Mouse (Mus musculus) heart, postnatal 0 days (tissue): ENCODE data around the gene Smim15. TPM values are rescaled to one million over a fixed set of nuclear protein-coding genes. Genes with fewer than 3 reads are reported as not detected.

ENCODE experiments used
- ATAC-seq: fragments of 200-750 bp; cut with Nextera tagmentation; 2 replicates; pipeline ENCODE4 v1.8.0; 2017; ENCODE audit warnings: low read depth, moderate number of reproducible peaks, moderate library complexity; ENCODE audit not compliant: insufficient read depth
- DNase-seq: peaks from one replicate; pipeline ENCODE4 v3.0.0-alpha.2; 2016; ENCODE audit warnings: low spot score
- H3K27ac ChIP-seq: fragments of 300-500 bp; sonication (generic); 2 replicates; pipeline ENCODE4 v1.5.1; 2014; ENCODE audit warnings: low read depth, mild to moderate bottlenecking
- H3K27me3 ChIP-seq: fragments of 300-500 bp; sonication (generic); 2 replicates; pipeline ENCODE4 v1.6.1; 2014; ENCODE audit warnings: low read length, mixed read lengths; ENCODE audit not compliant: control insufficient read depth, insufficient read depth
- H3K36me3 ChIP-seq: fragments of 300-500 bp; sonication (generic); replicated peaks from 2 replicates; pipeline ENCODE4 v1.6.1; 2014; ENCODE audit warnings: low read length, mixed read lengths; ENCODE audit not compliant: control insufficient read depth, insufficient read depth
- H3K4me1 ChIP-seq: fragments of 300-500 bp; sonication (generic); 2 replicates; pipeline ENCODE4 v1.6.1; 2014; ENCODE audit warnings: antibody characterized with exemption; ENCODE audit not compliant: control insufficient read depth, insufficient read depth
- H3K4me2 ChIP-seq: fragments of 300-500 bp; sonication (generic); 2 replicates; pipeline ENCODE4 v1.6.1; 2014; ENCODE audit warnings: low read depth, mild to moderate bottlenecking, low read length, moderate library complexity
- H3K4me3 ChIP-seq: fragments of 300-500 bp; sonication (generic); 2 replicates; pipeline ENCODE4 v1.5.1; 2014; ENCODE audit warnings: low read depth, low read length
- H3K9ac ChIP-seq: fragments of 300-500 bp; sonication (generic); replicated peaks from 2 replicates; pipeline ENCODE4 v1.6.1; 2014; ENCODE audit warnings: low read depth, low read length, mixed read lengths
- H3K9me3 ChIP-seq: fragments of 300-500 bp; sonication (generic); replicated peaks from 2 replicates; pipeline ENCODE4 v1.6.1; 2016; ENCODE audit warnings: low read length; ENCODE audit not compliant: control insufficient read depth
- CTCF ChIP-seq: IDR thresholded peaks from 2 replicates; pipeline ENCODE4 v1.5.1; 2016; ENCODE audit warnings: antibody characterized with exemption, control low read depth, low read depth
- EP300 ChIP-seq: IDR thresholded peaks from 2 replicates; pipeline ENCODE4 v1.6.1; 2016; ENCODE audit warnings: antibody characterized with exemption, low read depth
- WGBS: fragments of 180-500 bp; shearing (Covaris S2); extraction: QIAGEN DNeasy Blood & Tissue Kit; methylation state at CpG from one replicate; pipeline ENCODE4 v1.1.7; 2014; 5-methylcytosine and 5-hydroxymethylcytosine counted together
- polyA plus RNA-seq: library from polyadenylated mRNA; unstranded; fragments of >200 nt; fragmentation: Nextera tagmentation; extraction: Ambion mirVana; gene quantifications from 2 replicates; pipeline ENCODE4 v1.2.1, GENCODE M21; 2015
- total RNA-seq: library from RNA; depleted of rRNA; stranded (reverse); fragments of >200 nt; gene quantifications from 2 replicates; pipeline ENCODE4 v1.2.3, GENCODE M21; 2014; ENCODE audit warnings: low replicate concordance

Smim15 gene
- total and polyA plus RNA-seq, 2 experiments from 2014 or later, result 23.0 to 50.7 TPM

DNA sequence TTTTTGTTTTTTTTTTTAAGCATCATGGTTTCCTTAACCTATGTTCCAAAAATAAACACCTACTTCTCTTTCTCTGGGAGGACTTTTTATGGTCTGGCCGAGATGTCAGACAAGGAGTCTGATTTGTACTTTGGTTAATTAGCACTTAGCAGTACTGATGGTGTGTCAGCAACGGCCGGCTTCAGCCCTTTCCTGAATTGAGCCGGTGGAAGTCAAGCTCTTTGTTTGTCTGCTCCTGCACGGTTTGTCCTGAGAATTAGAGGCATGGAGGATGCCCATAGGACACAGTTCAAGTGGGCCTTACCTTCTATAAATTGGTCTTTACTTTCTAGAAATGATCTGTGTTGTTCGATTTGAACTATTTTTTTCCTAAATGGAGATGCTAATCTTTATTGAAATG lies 2.6 kb downstream of the Smim15 start:
- Histone ChIP-seq H3K36me3 (peaks cover 15% of the 10 kb centered on the region), H3K27ac (no peak overlapping the region), H3K27me3 (no peaks in the 10 kb centered on the region), H3K4me3 (no peak overlapping the region), H3K4me1 (peaks cover 8% of the 10 kb centered on the region; the same call in 1 of the 2 replicates), H3K4me2 (no peak overlapping the region), H3K9me3 (no peaks in the 10 kb centered on the region), H3K9ac (no peak overlapping the region)
- ATAC-seq (no peak), DNase-seq (no peak)
- no peak for TF ChIP-seq CTCF
- TF ChIP-seq EP300, result no peak
- WGBS, result 72% methylated on average over 6 of the region's 6 CpGs

- 74% methylated on average over 6 of the region's 6 CpGs for WGBS
- ATAC-seq, result no peak
- no peaks in the 10 kb centered on the region for H3K27me3 ChIP-seq
- no peak overlapping the region for H3K4me2 ChIP-seq
- TF ChIP-seq EP300 (no peak), CTCF (no peak)
- H3K9me3 ChIP-seq, result no peaks in the 10 kb centered on the region
- H3K27ac ChIP-seq, result no peak overlapping the region
- DNase-seq, result no peak
- no peak overlapping the region for H3K4me3 ChIP-seq
- no peak overlapping the region for H3K9ac ChIP-seq
- H3K36me3 ChIP-seq, result peaks cover 15% of the 10 kb centered on the region
- peaks cover 8% of the 10 kb centered on the region; the same call in 1 of the 2 replicates for H3K4me1 ChIP-seq
Measured at GRCm38 (mm10) chr13:108047364-108047763, 3.1 kb downstream of the Smim15 start.

DNA sequence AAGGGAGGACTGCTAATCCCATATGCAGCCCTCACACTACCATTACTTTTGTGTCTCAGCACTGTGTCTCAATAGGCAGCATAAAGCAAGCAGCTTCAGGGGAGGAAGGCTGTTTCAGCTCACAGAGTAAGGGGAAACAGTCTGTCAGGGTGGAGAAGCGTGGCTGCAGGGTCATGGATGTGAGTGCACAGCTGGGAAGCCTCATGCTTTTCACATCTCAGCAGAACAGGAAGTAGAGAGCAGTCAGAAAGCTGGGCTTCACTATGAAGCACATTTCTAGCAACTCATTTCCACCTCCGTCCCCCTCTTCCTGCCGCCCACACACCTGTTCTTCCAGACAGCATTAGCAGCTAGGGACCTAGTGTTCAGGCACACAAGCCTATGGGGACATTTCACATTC lies 12.7 kb downstream of the Smim15 start:
- 42% methylated on average over 3 of the region's 3 CpGs for WGBS
- Histone ChIP-seq H3K9me3 (no peaks in the 10 kb centered on the region), H3K27ac (no peak overlapping the region), H3K27me3 (no peaks in the 10 kb centered on the region), H3K36me3 (no peaks in the 10 kb centered on the region), H3K4me3 (no peak overlapping the region), H3K4me2 (no peak overlapping the region), H3K9ac (no peak overlapping the region), H3K4me1 (0 out of 2 replicates have a peak, but pooled peaks cover 6% of the 10 kb centered on the region)
- peak; percentile 36; the same call in 1 of the 2 replicates for ATAC-seq
- TF ChIP-seq EP300 (no peak), CTCF (no peak)
- no peak for DNase-seq

GRCm38 (mm10) chr13:108060286-108060885 lies 16.1 kb downstream of the Smim15 start:
- ATAC-seq, result no peak
- H3K27ac ChIP-seq, result no peak overlapping the region
- H3K27me3 ChIP-seq, result no peaks in the 10 kb centered on the region
- no peak overlapping the region for H3K4me2 ChIP-seq
- 62% methylated on average over 7 of the region's 7 CpGs for WGBS
- no peaks in the 10 kb centered on the region for H3K36me3 ChIP-seq
- H3K9ac ChIP-seq, result no peak overlapping the region
- H3K4me1 ChIP-seq, result 0 out of 2 replicates have a peak, but pooled peaks cover 6% of the 10 kb centered on the region
- no peak overlapping the region for H3K4me3 ChIP-seq
- no peak for TF ChIP-seq EP300
- TF ChIP-seq CTCF, result no peak
- H3K9me3 ChIP-seq, result no peaks in the 10 kb centered on the region
- DNase-seq, result no peak

DNA sequence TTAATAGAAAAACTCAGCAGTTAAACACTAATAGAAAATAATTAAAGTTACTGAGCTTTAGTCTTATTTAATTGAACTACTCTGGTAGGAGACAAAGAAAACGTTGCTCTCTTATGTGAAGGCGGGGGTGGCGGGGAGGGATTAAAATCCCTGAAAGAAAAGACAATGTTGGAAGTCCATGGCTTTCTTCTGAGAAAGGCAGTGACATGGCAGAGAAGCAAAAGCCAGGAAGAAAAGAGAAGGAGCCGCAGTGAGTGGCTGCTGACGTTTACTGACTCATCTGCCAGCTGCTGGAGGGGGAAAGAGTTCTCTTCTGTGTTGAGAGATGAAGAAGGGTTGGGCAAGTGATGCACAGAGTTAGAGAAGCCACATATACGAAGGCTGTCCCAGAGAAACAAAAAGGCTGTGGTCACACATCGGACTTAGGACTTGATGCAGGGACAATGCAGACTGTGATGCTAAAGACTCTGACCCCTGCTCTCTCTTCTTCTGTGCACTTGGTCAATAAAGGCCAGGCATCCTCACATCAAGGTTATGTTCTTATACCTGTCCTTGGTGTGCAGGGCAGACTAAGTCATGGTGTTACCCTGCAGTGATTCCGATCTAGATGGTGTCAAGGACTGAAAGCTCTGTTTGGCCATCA lies 16.8 kb downstream of the Smim15 start:
- no peaks in the 10 kb centered on the region for H3K36me3 ChIP-seq
- no peak overlapping the region for H3K4me3 ChIP-seq
- no peak overlapping the region for H3K9ac ChIP-seq
- 68% methylated on average over 8 of the region's 8 CpGs for WGBS
- no peak overlapping the region for H3K27ac ChIP-seq
- no peaks in the 10 kb centered on the region for H3K27me3 ChIP-seq
- 0 out of 2 replicates have a peak, but pooled peaks cover 6% of the 10 kb centered on the region for H3K4me1 ChIP-seq
- H3K9me3 ChIP-seq, result no peaks in the 10 kb centered on the region
- no peak for DNase-seq
- H3K4me2 ChIP-seq, result no peak overlapping the region
- TF ChIP-seq CTCF (no peak), EP300 (no peak)
- ATAC-seq, result no peak

DNA sequence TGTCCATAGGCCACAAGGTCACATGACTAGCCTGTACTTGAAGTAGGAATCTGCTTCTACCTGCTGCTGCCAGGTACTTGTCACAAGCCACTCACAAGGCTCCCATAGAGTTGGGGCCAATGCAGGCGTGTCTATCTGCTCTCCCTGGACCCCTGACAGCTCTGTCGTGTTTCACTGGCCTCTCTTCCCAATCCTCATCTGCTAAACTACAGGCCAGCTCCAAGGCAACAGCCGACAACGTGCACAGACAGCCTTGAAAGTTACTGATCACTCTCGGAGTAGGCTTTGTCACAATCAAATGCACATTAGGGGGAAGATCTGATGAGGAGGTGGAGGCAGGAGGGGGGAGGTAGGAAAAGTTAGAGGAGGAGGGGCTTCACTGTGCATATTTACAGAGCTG lies 18.7 kb downstream of the Smim15 start:
- Histone ChIP-seq H3K27ac (no peak overlapping the region), H3K27me3 (no peaks in the 10 kb centered on the region), H3K36me3 (no peaks in the 10 kb centered on the region), H3K4me3 (no peak overlapping the region), H3K9ac (no peak overlapping the region), H3K9me3 (no peaks in the 10 kb centered on the region), H3K4me1 (no peaks in the 10 kb centered on the region), H3K4me2 (no peak overlapping the region)
- ATAC-seq (no peak), DNase-seq (no peak)
- no peak for TF ChIP-seq EP300
- TF ChIP-seq CTCF, result no peak
- WGBS, result 64% methylated on average over 5 of the region's 5 CpGs
